Comparison of ENCODE assay signal across 8 mouse cellular contexts in the genomic region with DNA sequence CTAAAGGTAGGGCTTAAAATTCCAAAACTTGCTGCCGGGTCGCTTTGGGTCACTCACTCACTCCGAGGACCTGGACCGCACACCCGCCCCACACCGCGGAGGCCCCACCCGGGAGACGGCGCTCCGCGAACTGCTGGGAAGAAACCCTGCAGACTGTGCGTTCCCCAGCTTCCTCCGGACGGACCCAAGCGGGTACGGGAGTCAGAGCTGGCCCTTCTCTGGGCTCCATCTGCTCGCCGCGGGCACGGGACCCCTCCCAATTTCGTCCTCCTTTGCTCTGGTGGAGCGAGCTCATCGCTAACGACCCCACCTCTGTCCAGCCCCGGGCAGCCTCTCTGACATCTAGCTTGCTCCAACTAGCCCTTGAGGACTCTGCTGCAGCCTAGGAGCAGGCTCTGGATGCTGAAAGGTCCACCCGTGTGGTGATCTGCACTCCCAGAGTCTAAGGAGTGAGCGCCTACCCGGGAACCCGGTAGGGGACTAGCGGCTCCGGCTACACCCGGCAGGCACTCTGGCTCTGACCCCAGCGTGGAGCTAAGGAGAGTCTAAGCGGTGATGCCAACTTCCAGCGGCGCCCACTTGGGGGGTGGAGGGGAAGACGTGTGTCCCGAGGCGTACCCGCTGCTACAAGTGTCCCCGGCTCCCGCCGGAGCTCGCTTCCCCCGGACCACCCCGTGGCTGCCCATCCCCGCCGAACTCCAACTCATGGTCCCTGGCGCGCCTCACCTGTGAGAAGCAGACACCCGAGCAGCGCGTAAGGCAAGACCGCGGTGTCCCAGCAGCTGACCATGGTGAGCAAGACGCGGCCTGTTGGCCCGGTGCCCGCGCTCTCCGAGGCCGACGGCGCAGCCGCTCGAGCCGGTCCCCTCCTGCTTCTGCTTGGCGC. TPM values are rescaled to one million over a fixed set of nuclear protein-coding genes. Genes with fewer than 3 reads are reported as not detected.
DNase-seq lines count a peak whose midpoint lies in the region; ATAC-seq and TF ChIP-seq lines count a peak whose summit lies in the region.

No protein-coding gene starts in this region.

- peak overlapping the region; percentile 71 for H3K4me3 ChIP-seq in kidney, adult 2 months (ENCODE audit: insufficient read depth, low read depth, low read length)
- H3K4me3 ChIP-seq in cortical plate, adult 2 months (ENCODE audit: insufficient read depth, low read length): peak overlapping the region; percentile 42
- H3K4me3 ChIP-seq in heart, embryonic 12.5 days: peak overlapping the region; percentile 62
- peak overlapping the region; percentile 56 for H3K4me3 ChIP-seq in limb, embryonic 10.5 days
- peak overlapping the region; percentile 57 for H3K4me3 ChIP-seq in midbrain, embryonic 10.5 days
- H3K4me3 ChIP-seq in stomach, embryonic 16.5 days (replicated peaks; ENCODE audit: low read length): peak overlapping the region; percentile 48

- TF ChIP-seq POLR2A in kidney, adult 2 months (IDR thresholded peaks at IDR 0.05; ENCODE audit: low read depth, low read length): no peak
- TF ChIP-seq POLR2A in cortical plate, adult 2 months (IDR thresholded peaks at IDR 0.05; ENCODE audit: extremely low read depth, insufficient read depth, low read length): no peak

- under 1% methylated on average over 69 of the region's 69 CpGs for WGBS in kidney, adult 2 months
- WGBS in heart, embryonic 12.5 days: under 1% methylated on average over 69 of the region's 69 CpGs
- under 1% methylated on average over 69 of the region's 69 CpGs for WGBS in limb, embryonic 10.5 days
- under 1% methylated on average over 69 of the region's 69 CpGs for WGBS in midbrain, embryonic 10.5 days
- under 1% methylated on average over 69 of the region's 69 CpGs for WGBS in stomach, embryonic 16.5 days

- H3K4me2 ChIP-seq in heart, embryonic 12.5 days: peak overlapping the region; percentile 95
- peak overlapping the region; percentile 83 for H3K4me2 ChIP-seq in stomach, embryonic 16.5 days (ENCODE audit: low read depth, low read length)

- peak overlapping the region; percentile 66 for H3K27ac ChIP-seq in kidney, adult 2 months (ENCODE audit: insufficient read depth, low read depth, low read length)
- H3K27ac ChIP-seq in cortical plate, adult 2 months (ENCODE audit: insufficient read depth, low read length): peak overlapping the region; percentile 92
- peak overlapping the region; percentile 60 for H3K27ac ChIP-seq in heart, embryonic 12.5 days (ENCODE audit: poor library complexity, severe bottlenecking)
- peak overlapping the region; percentile 62 for H3K27ac ChIP-seq in limb, embryonic 10.5 days
- peak overlapping the region; percentile 3; the same call in 1 of the 2 replicates for H3K27ac ChIP-seq in midbrain, embryonic 10.5 days (replicated peaks)
- H3K27ac ChIP-seq in stomach, embryonic 16.5 days (ENCODE audit: low read length): peak overlapping the region; percentile 23; the same call in 1 of the 2 replicates

- H3K27me3 ChIP-seq in kidney, adult 2 months (replicated peaks; ENCODE audit: control insufficient read depth, insufficient read depth, low read length): peaks cover 3% of the 10 kb centered on the region; the same call in 1 of the 2 replicates
- peaks cover 73% of the 10 kb centered on the region for H3K27me3 ChIP-seq in heart, embryonic 12.5 days (replicated peaks)
- peaks cover 100% of the 10 kb centered on the region for H3K27me3 ChIP-seq in limb, embryonic 10.5 days (ENCODE audit: low read depth, poor library complexity, severe bottlenecking)
- H3K27me3 ChIP-seq in midbrain, embryonic 10.5 days (ENCODE audit: low read depth, poor library complexity, severe bottlenecking): peaks cover 100% of the 10 kb centered on the region
- peaks cover 72% of the 10 kb centered on the region for H3K27me3 ChIP-seq in stomach, embryonic 16.5 days (ENCODE audit: control insufficient read depth, insufficient read depth, low read length)

- peak overlapping the region; percentile 73 for H3K9ac ChIP-seq in heart, embryonic 12.5 days
- H3K9ac ChIP-seq in stomach, embryonic 16.5 days (ENCODE audit: low read length): peak overlapping the region; percentile 63

- H3K4me1 ChIP-seq in kidney, adult 2 months (ENCODE audit: control insufficient read depth, insufficient read depth, low read length): no peaks in the 10 kb centered on the region
- no peaks in the 10 kb centered on the region for H3K4me1 ChIP-seq in cortical plate, adult 2 months (ENCODE audit: control insufficient read depth, insufficient read depth, low read length)
- H3K4me1 ChIP-seq in heart, embryonic 12.5 days (replicated peaks): peaks cover 39% of the 10 kb centered on the region
- H3K4me1 ChIP-seq in limb, embryonic 10.5 days: peaks cover 22% of the 10 kb centered on the region
- peaks cover 21% of the 10 kb centered on the region for H3K4me1 ChIP-seq in midbrain, embryonic 10.5 days
- H3K4me1 ChIP-seq in stomach, embryonic 16.5 days (ENCODE audit: control insufficient read depth, insufficient read depth, low read length): peaks cover 17% of the 10 kb centered on the region

- no peak for TF ChIP-seq CTCF in kidney, adult 2 months (conservative IDR thresholded peaks at IDR 0.05; ENCODE audit: insufficient read depth, insufficient read length, low read depth, low read length)
- no peak for TF ChIP-seq CTCF in cortical plate, adult 2 months (IDR thresholded peaks at IDR 0.05; ENCODE audit: extremely low read depth, insufficient read depth, low read length)

- H3K9me3 ChIP-seq in heart, embryonic 12.5 days (replicated peaks): no peaks in the 10 kb centered on the region
- no peaks in the 10 kb centered on the region for H3K9me3 ChIP-seq in limb, embryonic 10.5 days (replicated peaks)
- H3K9me3 ChIP-seq in midbrain, embryonic 10.5 days (replicated peaks): no peaks in the 10 kb centered on the region
- H3K9me3 ChIP-seq in stomach, embryonic 16.5 days (replicated peaks; ENCODE audit: control insufficient read depth, low read length): no peaks in the 10 kb centered on the region

- DNase-seq in kidney, adult 2 months: no peak
- DNase-seq in kidney, adult 11 months: no peak
- DNase-seq in limb, embryonic 10.5 days (ENCODE audit: low spot score): peak; percentile 74
- peak; percentile 66 for DNase-seq in midbrain, embryonic 10.5 days (ENCODE audit: low spot score)
- DNase-seq in thymus, postnatal 25 days: no peak

- H3K36me3 ChIP-seq in kidney, adult 2 months (ENCODE audit: control insufficient read depth, insufficient read depth, low read length): no peaks in the 10 kb centered on the region
- no peaks in the 10 kb centered on the region for H3K36me3 ChIP-seq in heart, embryonic 12.5 days
- H3K36me3 ChIP-seq in limb, embryonic 10.5 days: no peaks in the 10 kb centered on the region
- no peaks in the 10 kb centered on the region for H3K36me3 ChIP-seq in midbrain, embryonic 10.5 days
- H3K36me3 ChIP-seq in stomach, embryonic 16.5 days (ENCODE audit: control insufficient read depth, insufficient read depth, low read length): no peaks in the 10 kb centered on the region

- peak; percentile 59 for ATAC-seq in heart, embryonic 12.5 days (ENCODE audit: insufficient number of reproducible peaks, low FRiP score)
- peak; percentile 62 for ATAC-seq in stomach, embryonic 16.5 days (ENCODE audit: insufficient read depth, low FRiP score)

RNA-seq across cellular contexts. Expression of gene Flt1, which starts 0.6 kb away (rescaled TPM):
- polyA plus RNA-seq in kidney, adult 2 months (2012; rRNA removed): 14.9 and 17.5 TPM in 2 replicates
- 27.0 and 27.3 TPM in 2 replicates for polyA plus RNA-seq in cortical plate, adult 2 months (2012; rRNA removed)
- 27.8 and 30.4 TPM in 2 replicates for polyA plus RNA-seq in heart, embryonic 12.5 days (2016; fragmentation: Nextera tagmentation; extraction: Ambion mirVana)
- 11.8 and 12.1 TPM in 2 replicates for polyA plus RNA-seq in limb, embryonic 10.5 days (2016; fragmentation: Nextera tagmentation; extraction: Ambion mirVana)
- 10.5 and 11.1 TPM in 2 replicates for polyA plus RNA-seq in midbrain, embryonic 10.5 days (2016; fragmentation: Nextera tagmentation; extraction: Ambion mirVana)
- 8.7 and 9.9 TPM in 2 replicates for polyA plus RNA-seq in stomach, embryonic 16.5 days (2015; fragmentation: Nextera tagmentation; extraction: Ambion mirVana)

Comparison
In these comparisons a context has a peak if more than half of its experiments do, and no peak if none do; other contexts are left out.
1. DNase-seq: peak in limb, embryonic 10.5 days (single experiment) and midbrain, embryonic 10.5 days (single experiment); none in kidney, adult 2 months (single experiment), kidney, adult 11 months (single experiment) and thymus, postnatal 25 days (single experiment).
2. H3K27ac ChIP-seq: peak in every context shown above with its lines; median percentile 92 in cortical plate, adult 2 months; 66 in kidney, adult 2 months; 62 in limb, embryonic 10.5 days; 60 in heart, embryonic 12.5 days; 23 in stomach, embryonic 16.5 days; 3 in midbrain, embryonic 10.5 days.
3. Peak in every context shown above with its lines, with median percentiles within 50 percentile points of each other: H3K4me3 ChIP-seq.